Mouse (Mus musculus): Measurements from ENCODE around the gene Sirt2. TPM values are rescaled to one million over a fixed set of nuclear protein-coding genes. Genes with fewer than 3 reads are reported as not detected.

Sirt2 gene
- polyA plus RNA-seq, 1 experiment: 203 TPM

- Histone ChIP-seq H3K27me3 (ENCODE audit: control insufficient read depth, insufficient read depth, low read length) (no peaks in the 10 kb centered on the region), H3K4me3 (ENCODE audit: control insufficient read depth, low read depth, low read length) (no peak within 1 kb of the TSS), H3K4me1 (ENCODE audit: control insufficient read depth, insufficient read depth, low read length) (no peaks in the 10 kb centered on the region; the same call in 1 of the 2 replicates), H3K36me3 (ENCODE audit: control insufficient read depth, insufficient read depth, low read length) (no peaks in the 10 kb centered on the region; the same call in 1 of the 2 replicates), H3K27ac (ENCODE audit: control insufficient read depth, insufficient read depth, low read depth, low read length) (no peak within 1 kb of the TSS)
- TF ChIP-seq CTCF (IDR thresholded peaks at IDR 0.05; ENCODE audit: control insufficient read depth, insufficient read depth, insufficient replicate concordance, low read depth, low read length) (no peak), POLR2A (IDR thresholded peaks at IDR 0.05; ENCODE audit: control insufficient read depth, low read depth, low read length) (no peak)
These were observed 22.0 kb downstream of the Sirt2 start, which contains the start of gene Rinl for GRCm38 (mm10) chr7:28788307-28789195. Gene Rinl (plus strand): TSS chr7:28788969.

DNA sequence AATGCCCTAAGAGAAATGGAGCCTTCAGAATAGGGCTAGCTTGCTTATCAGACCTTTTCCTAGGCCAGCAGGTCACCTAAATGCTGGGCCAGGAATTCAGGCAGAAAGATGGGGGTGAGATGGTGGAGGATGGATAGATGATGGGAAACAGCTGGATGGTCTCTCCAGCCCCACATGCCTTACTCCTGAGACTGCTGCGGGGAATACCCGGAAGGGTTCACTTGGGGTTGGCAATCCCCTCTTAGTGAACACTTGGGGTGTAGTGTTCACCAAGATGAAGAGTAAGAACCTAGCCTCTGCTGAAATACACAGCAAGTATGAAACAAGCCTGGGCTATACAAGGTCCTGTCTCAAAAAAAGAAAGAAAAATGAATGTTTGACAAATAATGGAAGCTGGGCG lies 22.7 kb downstream of the Sirt2 start:
- TF ChIP-seq POLR2A (IDR thresholded peaks at IDR 0.05; ENCODE audit: control insufficient read depth, low read depth, low read length) (no peak), CTCF (IDR thresholded peaks at IDR 0.05; ENCODE audit: control insufficient read depth, insufficient read depth, insufficient replicate concordance, low read depth, low read length) (no peak)
- no peaks in the 10 kb centered on the region for H3K27me3 ChIP-seq (ENCODE audit: control insufficient read depth, insufficient read depth, low read length)
- no peak overlapping the region for H3K4me3 ChIP-seq (ENCODE audit: control insufficient read depth, low read depth, low read length)
- no peaks in the 10 kb centered on the region; the same call in 1 of the 2 replicates for H3K4me1 ChIP-seq (ENCODE audit: control insufficient read depth, insufficient read depth, low read length)
- no peaks in the 10 kb centered on the region for H3K36me3 ChIP-seq (ENCODE audit: control insufficient read depth, insufficient read depth, low read length)
- H3K27ac ChIP-seq (ENCODE audit: control insufficient read depth, insufficient read depth, low read depth, low read length): no peak overlapping the region

DNA sequence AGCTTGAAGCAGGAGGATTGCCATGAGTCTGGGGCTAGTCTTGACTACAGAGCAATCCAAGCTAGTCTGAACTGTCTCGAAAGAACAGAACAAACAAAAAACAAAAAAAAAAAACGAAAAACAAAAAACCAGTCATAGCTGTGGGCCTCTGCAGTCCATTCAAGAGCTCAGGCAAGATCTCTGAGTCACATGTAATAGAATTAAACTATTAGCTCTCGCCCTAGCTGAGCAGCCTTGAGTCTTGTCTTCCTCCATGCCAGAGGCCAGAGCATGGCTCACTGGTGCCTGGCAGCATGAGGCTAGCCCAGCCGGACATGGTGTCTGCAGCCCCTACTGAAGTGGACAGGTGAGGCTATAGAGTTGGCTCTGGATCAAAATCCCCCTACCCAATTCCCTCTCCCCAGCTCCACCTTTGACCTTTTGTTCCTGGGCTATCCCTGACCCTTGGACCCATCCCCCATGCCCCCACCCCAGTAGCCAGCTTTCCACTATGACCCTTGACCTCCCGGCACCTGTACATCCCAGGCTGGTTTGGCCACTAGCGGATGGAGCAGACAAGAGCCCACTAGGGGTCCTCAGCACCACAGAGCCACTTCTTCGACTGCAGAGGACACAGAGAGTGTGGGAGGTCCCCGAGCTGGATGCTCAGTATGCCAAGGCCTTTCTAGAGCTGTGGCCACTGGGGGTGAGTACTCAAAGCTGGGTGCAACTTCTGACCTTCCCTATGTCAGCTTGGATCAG lies 23.7 kb downstream of the Sirt2 start:
- Histone ChIP-seq H3K4me3 (ENCODE audit: control insufficient read depth, low read depth, low read length) (no peak overlapping the region), H3K27ac (ENCODE audit: control insufficient read depth, insufficient read depth, low read depth, low read length) (no peak overlapping the region), H3K36me3 (ENCODE audit: control insufficient read depth, insufficient read depth, low read length) (no peaks in the 10 kb centered on the region), H3K4me1 (ENCODE audit: control insufficient read depth, insufficient read depth, low read length) (no peaks in the 10 kb centered on the region; the same call in 1 of the 2 replicates), H3K27me3 (ENCODE audit: control insufficient read depth, insufficient read depth, low read length) (no peaks in the 10 kb centered on the region)
- TF ChIP-seq CTCF (IDR thresholded peaks at IDR 0.05; ENCODE audit: control insufficient read depth, insufficient read depth, insufficient replicate concordance, low read depth, low read length) (no peak), POLR2A (IDR thresholded peaks at IDR 0.05; ENCODE audit: control insufficient read depth, low read depth, low read length) (no peak)

DNA sequence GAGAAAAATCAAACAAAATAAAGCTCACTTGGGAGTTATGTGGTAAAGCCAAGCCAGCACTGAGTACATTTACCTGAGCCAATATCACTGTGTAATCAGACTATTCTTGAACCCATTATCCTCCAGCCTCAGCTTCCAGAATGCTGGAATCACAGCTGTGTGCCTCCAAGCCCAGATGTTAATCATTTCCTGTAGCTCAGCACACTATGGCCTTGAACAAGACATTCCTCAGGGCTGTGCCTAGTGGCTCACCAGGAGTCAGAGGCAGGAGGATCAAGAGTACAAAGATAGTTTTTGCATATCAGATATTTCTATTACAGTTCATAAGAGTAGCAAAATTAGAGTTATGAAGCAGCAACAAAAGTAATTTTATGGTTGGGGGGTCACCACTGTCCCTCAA lies 25.2 kb downstream of the Sirt2 start:
- Histone ChIP-seq H3K4me3 (ENCODE audit: control insufficient read depth, low read depth, low read length) (no peak overlapping the region), H3K4me1 (ENCODE audit: control insufficient read depth, insufficient read depth, low read length) (peaks cover 13% of the 10 kb centered on the region), H3K27ac (ENCODE audit: control insufficient read depth, insufficient read depth, low read depth, low read length) (no peak overlapping the region), H3K27me3 (ENCODE audit: control insufficient read depth, insufficient read depth, low read length) (no peaks in the 10 kb centered on the region), H3K36me3 (ENCODE audit: control insufficient read depth, insufficient read depth, low read length) (no peaks in the 10 kb centered on the region)
- TF ChIP-seq CTCF (IDR thresholded peaks at IDR 0.05; ENCODE audit: control insufficient read depth, insufficient read depth, insufficient replicate concordance, low read depth, low read length) (no peak), POLR2A (IDR thresholded peaks at IDR 0.05; ENCODE audit: control insufficient read depth, low read depth, low read length) (no peak)

- no peak overlapping the region for H3K27ac ChIP-seq (ENCODE audit: control insufficient read depth, insufficient read depth, low read depth, low read length)
- no peak overlapping the region for H3K4me3 ChIP-seq (ENCODE audit: control insufficient read depth, low read depth, low read length)
- H3K4me1 ChIP-seq (ENCODE audit: control insufficient read depth, insufficient read depth, low read length): peaks cover 19% of the 10 kb centered on the region
- H3K36me3 ChIP-seq (ENCODE audit: control insufficient read depth, insufficient read depth, low read length): no peaks in the 10 kb centered on the region
- H3K27me3 ChIP-seq (ENCODE audit: control insufficient read depth, insufficient read depth, low read length): no peaks in the 10 kb centered on the region
- TF ChIP-seq CTCF (IDR thresholded peaks at IDR 0.05; ENCODE audit: control insufficient read depth, insufficient read depth, insufficient replicate concordance, low read depth, low read length) (no peak), POLR2A (IDR thresholded peaks at IDR 0.05; ENCODE audit: control insufficient read depth, low read depth, low read length) (no peak)
These were observed 26.1 kb downstream of the Sirt2 start for GRCm38 (mm10) chr7:28792391-28793185.

GRCm38 (mm10) chr7:28793834-28794233 lies 27.3 kb downstream of the Sirt2 start:
- no peak for TF ChIP-seq POLR2A (IDR thresholded peaks at IDR 0.05; ENCODE audit: control insufficient read depth, low read depth, low read length)
- no peak for TF ChIP-seq CTCF (IDR thresholded peaks at IDR 0.05; ENCODE audit: control insufficient read depth, insufficient read depth, insufficient replicate concordance, low read depth, low read length)
- Histone ChIP-seq H3K27ac (ENCODE audit: control insufficient read depth, insufficient read depth, low read depth, low read length) (no peak overlapping the region), H3K4me1 (ENCODE audit: control insufficient read depth, insufficient read depth, low read length) (peaks cover 19% of the 10 kb centered on the region)

More at GRCm38 (mm10) chr7:28793834-28794233, 27.3 kb downstream of the Sirt2 start:
- no peaks in the 10 kb centered on the region for H3K36me3 ChIP-seq (ENCODE audit: control insufficient read depth, insufficient read depth, low read length)
- H3K4me3 ChIP-seq (ENCODE audit: control insufficient read depth, low read depth, low read length): no peak overlapping the region
- no peaks in the 10 kb centered on the region for H3K27me3 ChIP-seq (ENCODE audit: control insufficient read depth, insufficient read depth, low read length)

Measured in testis, adult 2 months (tissue).